Mouse (Mus musculus) cerebellum, adult 2 months (tissue): Measurements from ENCODE around the gene Sema4b. TPM values are rescaled to one million over a fixed set of nuclear protein-coding genes. Genes with fewer than 3 reads are reported as not detected.
A peak's percentile ranks its signal among the peaks of the same experiment; 100 is the strongest.

ENCODE experiments used
- DNase-seq, 2 experiments: peaks; one replicate each; pipeline ENCODE4 v3.0.0; 2021
- H3K27ac ChIP-seq: fragments of 200-500 bp; 2 replicates; pipeline ENCODE4 v1.5.1; 2012; ENCODE audit warnings: low read length, control low read depth, inconsistent platforms; ENCODE audit not compliant: insufficient read depth
- H3K27me3 ChIP-seq: fragments of 200-500 bp; 2 replicates; pipeline ENCODE4 v1.6.1; 2012; ENCODE audit warnings: inconsistent platforms, mild to moderate bottlenecking, low read length, moderate library complexity; ENCODE audit not compliant: control insufficient read depth, insufficient read depth
- H3K4me1 ChIP-seq: fragments of 200-500 bp; 2 replicates; pipeline ENCODE4 v1.6.1; 2011; ENCODE audit warnings: low read length; ENCODE audit not compliant: control insufficient read depth, insufficient read depth
- H3K4me3 ChIP-seq: fragments of 200-500 bp; replicated peaks from 2 replicates; pipeline ENCODE3; 2011; ENCODE audit warnings: mild to moderate bottlenecking, low read depth, low read length, control low read depth; ENCODE audit not compliant: insufficient read depth
- CTCF ChIP-seq: fragments of 200-500 bp; IDR thresholded peaks from 2 replicates; pipeline ENCODE4 v1.5.1; 2011; ENCODE audit warnings: low read depth, mild to moderate bottlenecking, control low read depth, low read length, moderate library complexity, borderline replicate concordance; ENCODE audit not compliant: insufficient read depth
- POLR2A ChIP-seq: fragments of 200-500 bp; IDR thresholded peaks from 2 replicates; pipeline ENCODE4 v1.6.1; 2011; ENCODE audit warnings: low read length, control low read depth, borderline replicate concordance; ENCODE audit not compliant: insufficient read depth
- WGBS: fragments of 180-500 bp; shearing (Covaris S2); methylation state at CpG from one replicate; pipeline ENCODE4 v1.1.7; 2018; 5-methylcytosine and 5-hydroxymethylcytosine counted together
- polyA plus RNA-seq: library from polyadenylated mRNA; depleted of rRNA; stranded (reverse); fragments of >200 nt; gene quantifications from 2 replicates; pipeline ENCODE4 v1.2.3, GENCODE M21; 2012

Sema4b gene
- polyA plus RNA-seq, 1 experiment: 10.7 TPM

DNA sequence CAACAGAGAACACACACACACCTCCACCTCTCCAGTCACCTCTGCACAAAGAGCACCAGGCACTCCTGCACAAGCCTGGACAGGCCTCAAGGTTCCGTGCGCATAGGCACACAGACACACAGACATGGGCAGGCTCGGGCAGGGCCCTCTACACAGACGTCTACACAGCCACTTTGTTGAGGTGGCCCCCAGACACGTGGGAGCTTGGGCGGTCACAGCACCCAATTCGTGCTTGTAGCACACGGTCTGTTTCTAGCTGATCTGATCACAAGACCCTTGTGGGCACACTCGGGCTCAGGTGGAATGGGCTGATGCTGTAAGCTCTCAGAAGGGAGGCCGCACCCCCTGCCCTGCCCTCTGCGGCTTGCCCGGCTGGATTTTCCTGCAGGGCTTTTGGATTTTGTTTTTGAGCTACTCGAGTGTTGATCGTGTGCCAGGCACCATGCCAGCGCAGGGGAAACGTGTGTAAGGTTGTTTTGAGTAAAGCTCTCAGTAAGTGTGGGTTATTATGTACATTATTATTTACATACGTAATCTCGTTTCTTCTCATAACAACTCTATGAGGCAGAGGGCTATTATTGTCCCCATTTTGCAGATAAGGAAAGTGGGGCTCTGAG, 21.5 kb downstream of the Sema4b start:
- no peak overlapping the region for H3K27ac ChIP-seq
- peaks cover 23% of the 10 kb centered on the region for H3K4me1 ChIP-seq
- no peak overlapping the region for H3K4me3 ChIP-seq
- no peak for DNase-seq
- WGBS: 67% methylated on average over 18 of the region's 18 CpGs
- TF ChIP-seq POLR2A (no peak), CTCF (no peak)
- H3K27me3 ChIP-seq: no peaks in the 10 kb centered on the region

DNA sequence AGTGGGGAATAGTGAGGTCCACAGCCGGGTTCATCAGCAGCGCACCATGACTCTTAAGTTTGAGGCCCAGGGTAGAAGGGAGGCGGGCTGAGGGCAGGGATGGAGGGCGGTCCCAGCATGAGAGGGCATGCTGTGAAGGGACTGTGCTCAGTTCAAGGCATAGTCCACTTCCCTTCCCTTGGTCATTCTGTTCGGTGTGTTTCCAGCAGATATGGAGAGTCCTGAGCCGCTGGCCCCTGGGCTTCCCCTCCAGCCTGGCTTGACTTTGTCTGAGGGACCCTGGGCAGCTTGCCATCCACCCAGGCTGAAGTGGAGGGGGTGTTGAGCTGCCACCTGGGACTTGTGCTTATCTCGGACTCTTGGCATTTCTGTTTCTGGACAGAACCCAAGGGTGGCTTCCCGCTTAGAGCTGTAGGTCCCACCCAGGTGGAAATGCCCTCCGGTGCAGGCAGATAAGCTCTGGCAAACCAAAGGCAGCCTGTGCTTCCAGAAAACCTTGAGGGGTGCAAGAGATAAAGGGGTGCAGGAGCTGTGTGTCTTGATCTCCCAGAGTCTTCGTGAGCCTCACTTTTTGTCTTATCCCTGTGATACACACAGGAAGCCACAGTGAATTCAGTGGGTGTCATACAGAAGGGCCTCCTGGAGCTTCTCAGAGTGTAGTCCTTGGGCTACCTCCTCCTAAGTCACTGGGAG, 22.2 kb downstream of the Sema4b start:
- Histone ChIP-seq H3K27me3 (no peaks in the 10 kb centered on the region), H3K4me1 (peaks cover 23% of the 10 kb centered on the region), H3K27ac (no peak overlapping the region), H3K4me3 (no peak overlapping the region)
- TF ChIP-seq CTCF (no peak), POLR2A (no peak)
- WGBS: 56% methylated on average over 10 of the region's 10 CpGs
- no peak for DNase-seq

- Histone ChIP-seq H3K4me3 (no peak overlapping the region), H3K4me1 (peaks cover 23% of the 10 kb centered on the region), H3K27me3 (no peaks in the 10 kb centered on the region), H3K27ac (no peak overlapping the region)
- no peak for TF ChIP-seq POLR2A
- TF ChIP-seq CTCF: no peak
- 87% methylated on average over 6 of the region's 6 CpGs for WGBS
- DNase-seq: no peak
These were observed 23.0 kb downstream of the Sema4b start for GRCm38 (mm10) chr7:80209669-80210068.

GRCm38 (mm10) chr7:80210982-80211381, 24.3 kb downstream of the Sema4b start:
- Histone ChIP-seq H3K4me1 (peaks cover 23% of the 10 kb centered on the region), H3K27ac (no peak overlapping the region), H3K4me3 (no peak overlapping the region), H3K27me3 (no peaks in the 10 kb centered on the region)
- DNase-seq: no peak
- TF ChIP-seq CTCF (no peak), POLR2A (no peak)
- WGBS: 83% methylated on average over 4 of the region's 4 CpGs

- 61% methylated on average over 7 of the region's 7 CpGs for WGBS
- H3K4me1 ChIP-seq: peaks cover 5% of the 10 kb centered on the region; the same call in 1 of the 2 replicates
- no peak for TF ChIP-seq CTCF
- no peak for TF ChIP-seq POLR2A
These were observed 27.0 kb downstream of the Sema4b start for GRCm38 (mm10) chr7:80213604-80214003.

DNA sequence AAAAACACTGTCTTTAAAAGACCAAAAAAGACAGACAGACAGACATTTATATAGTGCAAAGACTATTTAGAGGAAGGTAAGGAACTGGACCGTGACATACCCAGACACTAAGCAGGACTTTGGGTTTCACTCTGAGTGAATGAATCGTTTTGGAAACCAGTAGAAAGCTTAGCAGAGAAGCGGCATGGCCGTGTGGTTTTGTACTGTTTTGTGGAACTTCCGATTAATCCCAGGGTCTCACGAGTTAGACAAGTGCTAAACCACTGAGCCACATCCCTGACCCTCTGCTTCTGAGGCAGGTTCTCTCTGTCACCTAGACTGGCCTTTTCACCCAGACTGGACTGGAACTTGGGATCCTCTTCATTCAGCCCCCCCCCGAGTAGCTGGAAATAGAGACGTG, 27.8 kb downstream of the Sema4b start:
- TF ChIP-seq POLR2A: no peak
- TF ChIP-seq CTCF: no peak
- Histone ChIP-seq H3K4me1 (no peaks in the 10 kb centered on the region), H3K27ac (no peak overlapping the region), H3K4me3 (no peak overlapping the region), H3K27me3 (no peaks in the 10 kb centered on the region)
- WGBS: 89% methylated on average over 8 of the region's 8 CpGs
- no peak for DNase-seq

More at GRCm38 (mm10) chr7:80213604-80214003, 27.0 kb downstream of the Sema4b start:
- H3K27me3 ChIP-seq: no peaks in the 10 kb centered on the region
- no peak overlapping the region for H3K4me3 ChIP-seq
- no peak for DNase-seq
- H3K27ac ChIP-seq: no peak overlapping the region

- TF ChIP-seq POLR2A (no peak), CTCF (peak; percentile 86)
- H3K4me3 ChIP-seq: no peak overlapping the region
- no peak overlapping the region for H3K27ac ChIP-seq
- WGBS: 13% methylated on average over 4 of the region's 4 CpGs
- no peaks in the 10 kb centered on the region for H3K4me1 ChIP-seq
- peak; percentile 62 to 78 for DNase-seq
- no peaks in the 10 kb centered on the region for H3K27me3 ChIP-seq
These were observed 28.8 kb downstream of the Sema4b start for GRCm38 (mm10) chr7:80215398-80215797.

GRCm38 (mm10) chr7:80216566-80216965, 29.9 kb downstream of the Sema4b start:
- WGBS: 42% methylated on average over 8 of the region's 8 CpGs
- peak in 1 of 2 experiments; percentile 49 for DNase-seq

More at GRCm38 (mm10) chr7:80216566-80216965, 29.9 kb downstream of the Sema4b start:
- Histone ChIP-seq H3K4me1 (no peaks in the 10 kb centered on the region), H3K27me3 (no peaks in the 10 kb centered on the region), H3K27ac (no peak overlapping the region), H3K4me3 (no peak overlapping the region)
- no peak for TF ChIP-seq CTCF
- no peak for TF ChIP-seq POLR2A
